Mouse (Mus musculus) neural tube, postnatal 0 days (tissue): Measurements from ENCODE around the gene Cbfa2t3. TPM values are rescaled to one million over a fixed set of nuclear protein-coding genes. Genes with fewer than 3 reads are reported as not detected.

Experiments
- microRNA-seq: library from miRNA; unstranded; fragments of <30 nt; microRNA quantifications from one replicate; pipeline ENCODE4, GENCODE M21; 2016
- polyA plus RNA-seq: library from polyadenylated mRNA; unstranded; fragments of >200 nt; fragmentation: Nextera tagmentation; extraction: Ambion mirVana; gene quantifications from 2 replicates; pipeline ENCODE4 v1.2.1, GENCODE M21; 2015

The Cbfa2t3 gene
- polyA plus RNA-seq, result 8.8 and 10.2 TPM in 2 replicates

GRCm38 (mm10) chr8:122699005-122699492 lies at the start of gene Cbfa2t3:
Gene Cbfa2t3, minus strand, starts transcription at chr8:122699109.

GRCm38 (mm10) chr8:122622727-122623126 lies 76.2 kb downstream of the Cbfa2t3 start, which contains the start of gene Pabpn1l:
Gene Pabpn1l, minus strand, starts transcription at chr8:122622739.

GRCm38 (mm10) chr8:122611295-122612133 lies 87.4 kb downstream of the Cbfa2t3 start, which contains the start of the genes Galns and Trappc2l:
Gene Galns, minus strand, starts transcription at chr8:122611463.
Gene Trappc2l, plus strand, starts transcription at chr8:122611640.

GRCm38 (mm10) chr8:122576648-122577022 lies 122.3 kb downstream of the Cbfa2t3 start, which contains the start of gene Aprt:
Gene Aprt, minus strand, starts transcription at chr8:122576909.

Small RNAs within 50 kb of the gene (microRNA-seq; reads per million reads assigned to microRNA genes)
- not detected for gene Mir6396

Other genes with a start within 250 kb of the Cbfa2t3 start
- not detected in 2 replicates for gene Snai3, start 238.4 kb downstream of the Cbfa2t3 start, polyA plus RNA-seq
- gene Rnf166, start 223.0 kb downstream of the Cbfa2t3 start, polyA plus RNA-seq, result 28.1 and 29.9 TPM in 2 replicates
- gene Ctu2, start 223.0 kb downstream of the Cbfa2t3 start, polyA plus RNA-seq, result 84.8 and 91.5 TPM in 2 replicates
- gene Piezo1, start 147.8 kb downstream of the Cbfa2t3 start, polyA plus RNA-seq, result 1.5 and 2.1 TPM in 2 replicates
- 7.2 and 7.4 TPM in 2 replicates for gene Cdt1, start 131.1 kb downstream of the Cbfa2t3 start, polyA plus RNA-seq
- 199 and 204 TPM in 2 replicates for gene Aprt, start 122.2 kb downstream of the Cbfa2t3 start, polyA plus RNA-seq
- gene Galns, start 87.6 kb downstream of the Cbfa2t3 start, polyA plus RNA-seq, result 8.8 and 8.9 TPM in 2 replicates
- 125 and 146 TPM in 2 replicates for gene Trappc2l, start 87.5 kb downstream of the Cbfa2t3 start, polyA plus RNA-seq
- not detected in 2 replicates for gene Pabpn1l, start 76.4 kb downstream of the Cbfa2t3 start, polyA plus RNA-seq
- gene Acsf3, start 76.4 kb upstream of the Cbfa2t3 start, polyA plus RNA-seq, result 17.4 and 18.5 TPM in 2 replicates
- 2.5 and 2.7 TPM in 2 replicates for gene Cdh15, start 148.9 kb upstream of the Cbfa2t3 start, polyA plus RNA-seq